Mouse (Mus musculus): ENCODE measurements at regions not wholly inside any gene's neighbourhood (a gene's known extent, or its start where the extent isn't known, plus 50 kb on each side); places are given as distances from the start of the nearest gene placed in this dataset.

DNA sequence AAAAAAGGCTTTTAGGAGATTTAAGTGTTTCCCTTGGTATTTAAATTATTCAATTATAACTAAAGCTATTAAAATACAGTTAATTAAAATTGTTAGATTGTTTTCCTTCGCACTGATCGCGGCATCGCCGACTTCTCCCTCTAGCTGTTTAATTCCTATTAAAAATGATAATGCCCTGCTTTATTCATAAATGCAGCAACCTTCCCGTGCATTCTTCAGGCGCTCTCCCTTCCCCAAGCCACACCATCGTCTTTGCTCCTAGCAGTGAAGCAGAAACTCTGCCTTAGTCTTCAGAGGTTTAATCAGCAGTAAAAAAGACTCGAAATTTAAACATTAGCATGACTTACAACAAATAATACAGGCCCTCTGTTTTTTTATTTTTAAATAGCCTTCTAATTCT, 278.9 kb upstream of the Zmiz1 start:
- TF ChIP-seq POLR2A (IDR thresholded peaks at IDR 0.05; ENCODE audit: low read depth, low read length), result no peak
- TF ChIP-seq CTCF (IDR thresholded peaks at IDR 0.05; ENCODE audit: extremely low read depth, insufficient read length, insufficient replicate concordance, low read depth, low read length), result no peak

Measured in small intestine, adult 2 months (tissue).